Mouse (Mus musculus) stomach, embryonic 14.5 days (tissue): Measurements from ENCODE around the gene Sh3bp5. TPM values are rescaled to one million over a fixed set of nuclear protein-coding genes. Genes with fewer than 3 reads are reported as not detected.
A peak's percentile ranks its signal among the peaks of the same experiment; 100 is the strongest.

ENCODE experiments used
- ATAC-seq: fragments of 200-750 bp; cut with Nextera tagmentation; 2 replicates; pipeline ENCODE4 v1.8.0; 2017; ENCODE audit warnings: low read depth, moderate TSS enrichment; ENCODE audit not compliant: insufficient number of reproducible peaks, insufficient read depth, low FRiP score
- H3K27ac ChIP-seq: fragments of 300-500 bp; sonication (generic); 2 replicates; pipeline ENCODE4 v1.5.1; 2014; ENCODE audit warnings: mild to moderate bottlenecking, low read length, moderate library complexity, mixed read lengths
- H3K27me3 ChIP-seq: fragments of 300-500 bp; sonication (generic); 2 replicates; pipeline ENCODE4 v1.6.1; 2014; ENCODE audit warnings: low read length, control low read depth, mixed read lengths; ENCODE audit not compliant: control insufficient read depth, insufficient read depth
- H3K36me3 ChIP-seq: fragments of 300-500 bp; sonication (generic); 2 replicates; pipeline ENCODE4 v1.6.1; 2014; ENCODE audit warnings: mild to moderate bottlenecking, control low read depth, low read length, moderate library complexity, mixed read lengths; ENCODE audit not compliant: control insufficient read depth, insufficient read depth
- H3K4me1 ChIP-seq: fragments of 300-500 bp; sonication (generic); 2 replicates; pipeline ENCODE4 v1.6.1; 2014; ENCODE audit warnings: low read length, control low read depth, mixed read lengths; ENCODE audit not compliant: control insufficient read depth, insufficient read depth
- H3K4me2 ChIP-seq: fragments of 300-500 bp; sonication (generic); replicated peaks from 2 replicates; pipeline ENCODE4 v1.6.1; 2014; ENCODE audit warnings: low read depth, low read length, control low read depth
- H3K4me3 ChIP-seq: fragments of 300-500 bp; sonication (generic); 2 replicates; pipeline ENCODE4 v1.5.1; 2014; ENCODE audit warnings: low read depth, low read length, control low read depth
- H3K9ac ChIP-seq: fragments of 300-500 bp; sonication (generic); replicated peaks from 2 replicates; pipeline ENCODE4 v1.6.1; 2014; ENCODE audit warnings: low read depth, mild to moderate bottlenecking, control low read depth, low read length, moderate library complexity, mixed read lengths
- H3K9me3 ChIP-seq: fragments of 300-500 bp; sonication (generic); 2 replicates; pipeline ENCODE4 v1.6.1; 2016; ENCODE audit warnings: low read depth, low read length, control low read depth; ENCODE audit not compliant: control insufficient read depth
- WGBS: fragments of 180-500 bp; shearing (Covaris S2); extraction: QIAGEN DNeasy Blood & Tissue Kit; methylation state at CpG from one replicate; pipeline ENCODE4 v1.1.7; 2014; 5-methylcytosine and 5-hydroxymethylcytosine counted together
- polyA plus RNA-seq: library from polyadenylated mRNA; unstranded; fragments of >200 nt; fragmentation: Nextera tagmentation; extraction: Ambion mirVana; gene quantifications from 2 replicates; pipeline ENCODE4 v1.2.1, GENCODE M21; 2014

The Sh3bp5 gene
- polyA plus RNA-seq, 1 experiment from 2014 or later = 8.9 TPM

DNA sequence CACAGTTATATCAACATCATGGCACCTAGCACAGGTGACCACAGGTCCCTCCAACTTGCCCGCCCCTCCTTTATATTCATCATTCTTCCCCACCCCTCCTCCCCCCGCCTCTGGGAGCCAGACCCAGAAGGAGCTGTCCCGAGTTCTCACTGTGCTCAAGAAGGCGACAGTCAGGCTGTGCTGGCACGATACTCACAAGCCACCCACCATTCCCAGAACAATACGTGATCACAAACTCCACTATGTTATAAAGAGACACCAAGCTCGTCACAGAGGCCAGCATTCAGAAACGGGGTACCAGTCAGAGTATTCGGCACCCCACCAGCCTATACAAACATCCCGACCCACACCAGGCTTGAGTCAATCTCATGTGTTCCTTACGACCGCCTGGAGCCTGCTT lies 38.5 kb downstream of the Sh3bp5 start:
- 0 out of 2 replicates have a peak, but pooled peaks cover 5% of the 10 kb centered on the region for H3K4me1 ChIP-seq
- no peak overlapping the region for H3K4me3 ChIP-seq
- ATAC-seq = no peak
- H3K36me3 ChIP-seq = no peaks in the 10 kb centered on the region
- WGBS = 80% methylated on average over 12 of the region's 12 CpGs
- no peaks in the 10 kb centered on the region; the same call in 1 of the 2 replicates for H3K9me3 ChIP-seq
- no peak overlapping the region for H3K27ac ChIP-seq
- no peaks in the 10 kb centered on the region for H3K27me3 ChIP-seq
- no peak overlapping the region for H3K9ac ChIP-seq
- H3K4me2 ChIP-seq = no peak overlapping the region

DNA sequence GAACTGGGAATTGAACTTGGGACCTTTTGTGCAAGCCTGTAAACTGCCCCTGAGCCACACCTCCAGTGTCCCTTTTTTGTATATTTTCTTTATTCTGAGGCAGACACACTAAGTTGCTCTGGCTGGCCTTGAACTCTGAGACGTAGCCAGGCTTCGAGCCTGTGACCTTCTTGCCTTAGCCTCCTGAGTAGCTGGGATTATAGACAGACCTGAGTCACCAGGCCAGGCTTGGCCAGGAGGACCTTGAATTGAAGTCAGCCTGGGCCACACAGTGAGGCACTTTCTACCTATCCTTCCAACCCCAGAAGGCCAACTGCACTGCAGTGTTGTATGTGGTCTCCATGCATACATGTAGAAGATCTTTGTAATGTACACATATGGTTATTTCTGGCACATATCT lies 39.5 kb downstream of the Sh3bp5 start:
- no peaks in the 10 kb centered on the region; the same call in 1 of the 2 replicates for H3K9me3 ChIP-seq
- H3K4me3 ChIP-seq = no peak overlapping the region
- no peak overlapping the region for H3K27ac ChIP-seq
- no peak overlapping the region for H3K9ac ChIP-seq
- 0 out of 2 replicates have a peak, but pooled peaks cover 5% of the 10 kb centered on the region for H3K4me1 ChIP-seq
- no peak for ATAC-seq
- H3K4me2 ChIP-seq = no peak overlapping the region
- WGBS = 94% methylated on average over 2 of the region's 2 CpGs
- no peaks in the 10 kb centered on the region for H3K27me3 ChIP-seq
- no peaks in the 10 kb centered on the region for H3K36me3 ChIP-seq

DNA sequence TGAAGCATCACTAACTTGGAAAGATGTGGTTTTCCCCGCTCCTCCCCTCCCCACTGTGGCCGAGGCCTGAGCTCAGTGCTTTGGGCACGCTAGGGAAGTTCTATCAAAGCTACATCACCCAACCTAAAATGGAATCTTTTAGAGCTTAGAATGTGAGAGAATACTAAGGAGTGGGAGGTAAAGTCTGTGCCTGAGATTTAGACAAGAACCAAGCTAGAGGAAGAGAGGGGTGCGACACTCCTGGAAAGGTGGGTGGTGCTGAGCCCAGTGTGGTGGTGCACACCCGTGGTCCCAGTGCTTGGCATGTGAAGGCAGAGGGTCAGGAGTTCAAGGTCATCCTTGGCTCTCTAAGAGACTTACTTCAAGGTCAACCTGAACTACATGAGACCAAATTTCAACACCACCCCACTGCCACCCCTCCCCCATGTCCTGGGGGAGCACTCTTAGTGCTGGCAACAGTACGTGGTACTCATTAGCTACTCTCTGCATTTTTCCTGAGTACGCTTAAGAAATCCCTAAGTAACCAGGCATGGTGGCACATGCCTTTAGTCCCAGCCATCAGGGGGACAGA lies 40.2 kb downstream of the Sh3bp5 start:
- H3K27ac ChIP-seq = no peak overlapping the region
- no peaks in the 10 kb centered on the region; the same call in 1 of the 2 replicates for H3K9me3 ChIP-seq
- H3K9ac ChIP-seq = no peak overlapping the region
- no peak overlapping the region for H3K4me3 ChIP-seq
- ATAC-seq = no peak
- no peaks in the 10 kb centered on the region for H3K36me3 ChIP-seq
- H3K27me3 ChIP-seq = no peaks in the 10 kb centered on the region
- H3K4me1 ChIP-seq = 0 out of 2 replicates have a peak, but pooled peaks cover 5% of the 10 kb centered on the region
- H3K4me2 ChIP-seq = no peak overlapping the region
- WGBS = 89% methylated on average over 7 of the region's 7 CpGs

DNA sequence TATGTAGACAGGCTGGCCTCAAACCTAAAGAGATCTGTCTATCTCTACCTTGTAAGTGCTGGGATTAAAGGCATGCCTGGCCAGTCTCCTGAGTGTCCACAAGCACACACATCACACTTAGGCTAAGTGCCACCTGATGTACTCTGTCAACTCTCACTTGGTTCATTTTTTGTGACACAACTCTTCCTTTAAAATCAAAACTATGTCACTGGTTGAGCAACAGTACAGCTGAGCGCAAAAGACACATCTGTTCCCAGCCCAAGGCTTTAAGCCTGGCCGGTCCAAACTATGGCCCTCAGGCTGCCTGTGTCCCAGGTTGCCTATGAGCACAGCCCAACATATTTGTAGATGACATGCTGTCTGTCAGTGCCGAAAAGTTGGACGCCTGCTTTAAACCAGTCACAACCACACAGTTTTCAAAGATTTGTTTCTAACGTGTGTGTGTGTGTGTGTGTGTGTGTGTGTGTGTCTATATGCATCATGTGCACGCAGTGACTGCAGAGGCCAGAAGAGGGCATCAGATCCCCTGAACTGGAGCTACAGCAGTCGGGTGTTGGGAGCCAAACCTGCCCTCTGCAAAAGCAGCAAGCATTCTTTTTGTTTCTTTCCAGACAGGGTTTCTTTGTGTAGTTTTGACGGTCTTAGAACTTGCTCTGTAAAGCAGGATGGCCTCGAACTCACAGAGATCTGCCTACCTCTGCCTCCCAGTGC lies 40.9 kb downstream of the Sh3bp5 start:
- 91% methylated on average over 9 of the region's 9 CpGs for WGBS
- no peak for ATAC-seq

DNA sequence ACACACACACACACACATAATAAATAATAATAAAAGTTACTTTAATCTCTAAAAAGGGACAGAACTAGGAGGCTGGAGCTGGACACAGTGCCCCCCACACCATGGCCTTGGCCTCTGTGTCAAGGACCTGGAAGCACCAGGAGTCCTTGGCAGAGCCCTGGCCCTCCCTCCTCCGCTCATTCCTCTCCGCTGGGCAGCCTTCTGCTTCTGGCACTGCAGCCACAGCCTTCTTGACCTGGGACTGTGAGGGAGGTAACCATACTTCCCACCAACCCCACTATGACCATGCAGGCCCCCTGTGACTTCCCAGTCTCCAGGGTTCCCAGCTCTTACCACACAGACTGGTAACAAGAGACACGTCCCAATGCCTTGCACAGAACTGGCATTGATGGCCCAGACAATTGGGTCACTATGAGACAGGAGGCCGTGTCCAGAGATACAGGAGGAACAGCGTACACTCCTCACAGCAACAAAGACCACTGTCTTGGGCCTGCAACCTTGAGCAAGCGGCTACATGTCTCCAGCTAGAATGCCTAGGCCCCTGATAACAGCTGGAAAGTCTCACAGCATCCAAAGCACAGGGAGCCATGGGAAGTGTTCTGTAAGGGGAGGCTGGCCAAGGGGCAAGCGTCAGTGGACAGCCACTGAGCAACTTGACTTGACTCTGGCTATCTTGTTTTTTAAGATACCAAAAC lies 41.8 kb downstream of the Sh3bp5 start:
- no peaks in the 10 kb centered on the region for H3K27me3 ChIP-seq
- H3K4me1 ChIP-seq = 0 out of 2 replicates have a peak, but pooled peaks cover 5% of the 10 kb centered on the region
- ATAC-seq = peak; percentile 57; the same call in 1 of the 2 replicates
- no peaks in the 10 kb centered on the region; the same call in 1 of the 2 replicates for H3K9me3 ChIP-seq
- no peaks in the 10 kb centered on the region for H3K36me3 ChIP-seq
- H3K4me3 ChIP-seq = no peak overlapping the region
- 63% methylated on average over 7 of the region's 7 CpGs for WGBS
- H3K9ac ChIP-seq = no peak overlapping the region
- H3K4me2 ChIP-seq = no peak overlapping the region
- H3K27ac ChIP-seq = no peak overlapping the region

More for the DNA sequence above, 40.9 kb downstream of the Sh3bp5 start:
- no peaks in the 10 kb centered on the region; the same call in 1 of the 2 replicates for H3K9me3 ChIP-seq
- H3K4me2 ChIP-seq = no peak overlapping the region
- H3K9ac ChIP-seq = no peak overlapping the region
- H3K27me3 ChIP-seq = no peaks in the 10 kb centered on the region
- H3K27ac ChIP-seq = no peak overlapping the region
- no peaks in the 10 kb centered on the region for H3K36me3 ChIP-seq
- no peak overlapping the region for H3K4me3 ChIP-seq
- 0 out of 2 replicates have a peak, but pooled peaks cover 5% of the 10 kb centered on the region for H3K4me1 ChIP-seq

DNA sequence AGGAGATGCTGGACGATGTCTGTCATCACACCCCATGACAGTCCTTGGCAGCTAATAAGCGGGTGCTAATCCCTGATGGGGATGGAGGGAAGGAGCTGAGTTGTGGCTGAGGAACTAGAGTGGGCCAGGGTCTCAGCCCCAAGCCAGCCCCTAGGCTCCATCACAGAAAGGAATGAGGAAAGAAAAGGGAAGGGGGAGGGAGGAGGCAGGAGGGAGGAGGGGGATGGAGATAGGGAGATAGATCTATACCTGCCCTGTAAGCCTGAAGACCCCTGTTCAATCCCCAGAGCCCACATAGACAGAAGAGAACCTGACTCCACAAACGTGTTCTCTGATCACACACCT lies 42.4 kb downstream of the Sh3bp5 start:
- H3K36me3 ChIP-seq = no peaks in the 10 kb centered on the region
- ATAC-seq = no peak
- no peaks in the 10 kb centered on the region for H3K27me3 ChIP-seq
- 0 out of 2 replicates have a peak, but pooled peaks cover 5% of the 10 kb centered on the region for H3K4me1 ChIP-seq
- no peak overlapping the region for H3K4me2 ChIP-seq
- no peak overlapping the region for H3K4me3 ChIP-seq
- 77% methylated on average over 3 of the region's 3 CpGs for WGBS
- no peak overlapping the region for H3K9ac ChIP-seq
- H3K9me3 ChIP-seq = no peaks in the 10 kb centered on the region; the same call in 1 of the 2 replicates
- no peak overlapping the region for H3K27ac ChIP-seq

DNA sequence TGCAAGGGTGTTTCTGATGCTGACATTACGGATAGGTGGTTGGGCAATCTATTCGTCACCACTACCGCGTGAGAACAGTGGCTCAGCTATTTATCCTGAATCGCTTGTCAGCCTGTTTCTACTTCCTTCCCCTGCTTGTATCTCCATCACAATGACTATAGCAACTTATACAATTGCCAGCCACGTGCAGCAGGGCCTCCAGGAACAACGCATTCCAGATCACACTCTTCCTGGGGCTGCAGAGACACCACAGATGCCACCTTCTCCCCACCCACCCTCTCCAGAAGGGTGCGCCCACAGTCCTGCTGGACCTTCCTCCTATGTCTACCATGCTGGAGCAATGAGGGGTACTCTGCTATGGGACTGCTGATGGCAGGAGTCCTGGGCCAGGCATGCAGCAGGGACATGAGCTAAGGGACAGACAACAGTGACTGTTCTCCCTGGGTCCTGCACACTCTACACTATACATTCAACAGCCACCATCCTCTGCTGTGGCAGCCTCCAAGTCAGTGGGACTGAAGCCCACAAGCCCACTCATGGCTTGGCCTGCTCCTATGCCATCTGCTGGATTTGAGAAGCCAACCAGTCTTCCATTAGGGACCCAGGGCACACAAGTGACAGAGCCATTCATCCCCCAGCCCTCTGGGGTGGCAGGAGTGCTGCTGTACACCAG lies 42.9 kb downstream of the Sh3bp5 start:
- Histone ChIP-seq H3K27ac (no peak overlapping the region), H3K9ac (no peak overlapping the region), H3K4me1 (0 out of 2 replicates have a peak, but pooled peaks cover 5% of the 10 kb centered on the region), H3K36me3 (no peaks in the 10 kb centered on the region), H3K27me3 (no peaks in the 10 kb centered on the region), H3K9me3 (no peaks in the 10 kb centered on the region; the same call in 1 of the 2 replicates), H3K4me2 (no peak overlapping the region), H3K4me3 (no peak overlapping the region)
- 68% methylated on average over 8 of the region's 8 CpGs for WGBS
- no peak for ATAC-seq

DNA sequence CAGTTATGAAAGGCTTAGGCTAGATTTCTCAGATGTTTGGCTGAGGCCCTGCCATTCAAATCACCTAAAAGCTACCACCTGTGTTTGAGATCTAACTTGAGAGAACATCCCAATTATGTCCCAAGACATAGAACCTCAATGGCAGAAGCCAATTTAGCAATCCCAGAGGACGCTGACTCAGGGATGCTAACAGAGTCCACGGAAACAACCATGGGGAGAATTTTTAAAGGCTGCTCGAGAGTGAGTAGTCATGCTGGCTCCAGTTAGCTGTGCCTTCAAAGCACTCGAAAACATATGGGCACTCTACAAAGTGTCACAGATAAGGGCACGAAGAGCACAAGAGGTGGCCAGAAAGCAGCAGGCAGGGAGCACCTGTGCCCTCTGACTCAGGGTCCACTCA lies 43.6 kb downstream of the Sh3bp5 start:
- H3K4me2 ChIP-seq = no peak overlapping the region
- H3K4me1 ChIP-seq = 0 out of 2 replicates have a peak, but pooled peaks cover 5% of the 10 kb centered on the region
- H3K4me3 ChIP-seq = no peak overlapping the region
- H3K27ac ChIP-seq = no peak overlapping the region
- no peak overlapping the region for H3K9ac ChIP-seq
- no peak for ATAC-seq
- H3K9me3 ChIP-seq = no peaks in the 10 kb centered on the region; the same call in 1 of the 2 replicates
- no peaks in the 10 kb centered on the region for H3K36me3 ChIP-seq
- H3K27me3 ChIP-seq = no peaks in the 10 kb centered on the region
- WGBS = 79% methylated on average over 5 of the region's 5 CpGs
